Mouse (Mus musculus): ENCODE results near the gene Pnp. TPM values are rescaled to one million over a fixed set of nuclear protein-coding genes. Genes with fewer than 3 reads are reported as not detected.

Pnp gene
- 55.3 TPM for polyA plus RNA-seq (2017; shearing (Covaris generic))

GRCm38 (mm10) chr14:50930754-50931492 lies at the start of gene Pnp, which contains the start of gene Pip4p1:
TSS of gene Pnp (plus strand) at chr14:50931082.
TSS of gene Pip4p1 (minus strand) at chr14:50930856.

DNA sequence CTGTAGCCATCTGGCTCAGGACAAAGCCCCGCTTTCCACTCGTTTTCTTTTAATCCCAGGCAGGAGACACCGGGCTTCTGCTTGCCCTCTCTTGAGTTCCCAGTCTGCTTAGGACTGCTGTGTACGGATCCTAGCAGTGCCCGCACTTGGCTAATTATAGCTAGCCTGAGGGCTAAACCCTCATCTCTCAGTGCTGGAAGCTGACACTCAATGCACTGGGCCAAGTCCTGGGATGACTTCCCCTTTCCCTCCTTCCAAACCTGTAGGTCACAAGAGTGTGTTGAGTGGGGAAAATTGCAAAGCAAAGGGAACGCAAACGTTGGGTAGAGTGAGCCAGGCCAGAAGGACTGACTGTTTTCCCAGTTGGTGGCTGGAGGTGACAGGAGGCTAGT lies 33.5 kb upstream of the Pnp start, which contains the start of gene Klhl33:
TSS of gene Klhl33 (minus strand) at position 134 of the 392 bp plus-strand sequence.

DNA sequence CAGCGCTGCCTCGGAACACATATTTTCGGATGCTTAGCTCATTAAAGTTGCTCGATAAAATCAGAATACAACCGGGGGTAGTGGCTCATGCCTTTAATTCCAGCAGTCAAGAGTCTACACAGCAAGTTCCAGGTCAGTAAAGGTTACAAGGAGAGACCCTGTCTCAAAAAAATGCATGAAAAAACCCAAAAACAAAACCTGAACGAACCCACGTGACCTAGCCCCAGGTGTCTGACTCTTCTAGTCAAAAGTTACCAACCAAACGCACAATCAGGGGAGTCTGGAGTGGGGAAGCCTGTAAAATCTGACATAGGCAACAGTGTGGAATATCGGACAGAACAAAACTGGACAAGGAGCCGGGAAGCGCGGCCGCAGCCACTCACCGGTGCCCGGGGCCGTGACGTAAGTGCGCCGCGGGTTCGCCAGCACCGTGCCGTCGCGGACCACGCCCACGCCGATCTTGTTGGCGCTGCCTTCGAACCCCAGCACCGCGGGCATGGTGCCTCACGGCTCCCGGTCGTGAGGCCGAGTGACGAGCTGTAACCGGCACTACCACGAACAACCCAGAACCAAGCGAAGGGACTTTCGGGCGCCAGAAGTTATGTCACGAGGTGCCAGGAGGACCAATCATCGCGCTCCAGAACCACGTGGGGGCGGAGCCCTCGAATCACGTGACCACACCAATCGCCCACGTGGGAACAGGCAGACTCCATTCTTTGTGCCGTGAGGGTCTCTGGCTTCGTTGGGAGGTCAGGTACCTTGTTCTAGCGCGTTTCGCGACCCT lies 6.4 kb upstream of the Pnp start, which contains the start of the genes Osgep and Apex1:
TSS of gene Osgep (minus strand) at position 613 of the 784 bp plus-strand sequence.
TSS of gene Apex1 (plus strand) at position 688 of the 784 bp plus-strand sequence.

GRCm38 (mm10) chr14:50943932-50944667 lies 13.2 kb downstream of the Pnp start, which contains the start of gene Gm49342:
TSS of gene Gm49342 (plus strand) at chr14:50944517.

GRCm38 (mm10) chr14:50955942-50956508 lies 25.1 kb downstream of the Pnp start, which contains the start of gene Pnp2:
TSS of gene Pnp2 (plus strand) at chr14:50955992.

GRCm38 (mm10) chr14:51007152-51007801 lies 76.4 kb downstream of the Pnp start, which contains the start of gene Rnase10:
TSS of gene Rnase10 (plus strand) at chr14:51007751.

Other genes starting within 250 kb of the Pnp start
- gene Olfr747, start 237.9 kb upstream of the Pnp start, polyA plus RNA-seq (2017; shearing (Covaris generic)), result not detected
- gene Olfr748, start 223.7 kb upstream of the Pnp start, polyA plus RNA-seq (2017; shearing (Covaris generic)), result not detected
- gene Olfr749, start 186.0 kb upstream of the Pnp start, polyA plus RNA-seq (2017; shearing (Covaris generic)), result not detected
- gene Ttc5, start 145.6 kb upstream of the Pnp start, polyA plus RNA-seq (2017; shearing (Covaris generic)), result 125 TPM
- gene Ccnb1ip1, start 123.3 kb upstream of the Pnp start, polyA plus RNA-seq (2017; shearing (Covaris generic)), result not detected
- gene Parp2, start 123.2 kb upstream of the Pnp start, polyA plus RNA-seq (2017; shearing (Covaris generic)), result 76.4 TPM
- gene Tep1, start 60.5 kb upstream of the Pnp start, polyA plus RNA-seq (2017; shearing (Covaris generic)), result 28.8 TPM
- 0.05 TPM for gene Klhl33, start 33.6 kb upstream of the Pnp start, polyA plus RNA-seq (2017; shearing (Covaris generic))
- 70.8 TPM for gene Osgep, start 6.2 kb upstream of the Pnp start, polyA plus RNA-seq (2017; shearing (Covaris generic))
- 86.5 TPM for gene Apex1, start 6.1 kb upstream of the Pnp start, polyA plus RNA-seq (2017; shearing (Covaris generic))
- 6.1 TPM for gene Pip4p1, start 226 bp upstream of the Pnp start, polyA plus RNA-seq (2017; shearing (Covaris generic))
- gene Gm49342, start 13.4 kb downstream of the Pnp start, polyA plus RNA-seq (2017; shearing (Covaris generic)), result not detected
- 1.1 TPM for gene Pnp2, start 24.9 kb downstream of the Pnp start, polyA plus RNA-seq (2017; shearing (Covaris generic))
- gene Rnase10, start 76.7 kb downstream of the Pnp start, polyA plus RNA-seq (2017; shearing (Covaris generic)), result not detected
- not detected for gene Rnase9, start 110.8 kb downstream of the Pnp start, polyA plus RNA-seq (2017; shearing (Covaris generic))
- not detected for gene Rnase11, start 119.1 kb downstream of the Pnp start, polyA plus RNA-seq (2017; shearing (Covaris generic))
- gene Rnase12, start 126.6 kb downstream of the Pnp start, polyA plus RNA-seq (2017; shearing (Covaris generic)), result not detected
- gene Olfr750, start 143.4 kb downstream of the Pnp start, polyA plus RNA-seq (2017; shearing (Covaris generic)), result not detected
- 19.2 TPM for gene Rnase4, start 160.0 kb downstream of the Pnp start, polyA plus RNA-seq (2017; shearing (Covaris generic))
- gene Ang, start 160.1 kb downstream of the Pnp start, polyA plus RNA-seq (2017; shearing (Covaris generic)), result 3.6 TPM
- not detected for gene Eddm3b, start 183.3 kb downstream of the Pnp start, polyA plus RNA-seq (2017; shearing (Covaris generic))
- 0.93 TPM for gene Rnase6, start 192.8 kb downstream of the Pnp start, polyA plus RNA-seq (2017; shearing (Covaris generic))
- not detected for gene Rnase1, start 215.7 kb downstream of the Pnp start, polyA plus RNA-seq (2017; shearing (Covaris generic))
- gene Rnase2b, start 231.2 kb downstream of the Pnp start, polyA plus RNA-seq (2017; shearing (Covaris generic)), result not detected